Mouse (Mus musculus) layer of hippocampus, postnatal 14 days (tissue): ENCODE data around the gene Tmem14a. TPM values are rescaled to one million over a fixed set of nuclear protein-coding genes. Genes with fewer than 3 reads are reported as not detected.
"Not testable (repeated sequence)": the region's sequence is repeated elsewhere in the genome, so short reads cannot be mapped to it uniquely, and the experiment has no call there.

ENCODE experiments used
- DNase-seq, 2 experiments: peaks; one replicate each; pipeline ENCODE4 v3.0.0; 2021 to 2022; ENCODE audit warnings: low spot score in 2 of 2, mixed read lengths in 1 of 2
- total RNA-seq, 2 experiments: library from RNA; stranded (reverse); gene quantifications; 2 replicates each; pipeline ENCODE4 v1.2.3; 2021

Tmem14a gene
- total RNA-seq, 2 experiments from 2014 or later, result 20.8 to 21.9 TPM

- no peak for DNase-seq
Measured at GRCm38 (mm10) chr1:21252566-21253302, 34.4 kb downstream of the Tmem14a start.

DNA sequence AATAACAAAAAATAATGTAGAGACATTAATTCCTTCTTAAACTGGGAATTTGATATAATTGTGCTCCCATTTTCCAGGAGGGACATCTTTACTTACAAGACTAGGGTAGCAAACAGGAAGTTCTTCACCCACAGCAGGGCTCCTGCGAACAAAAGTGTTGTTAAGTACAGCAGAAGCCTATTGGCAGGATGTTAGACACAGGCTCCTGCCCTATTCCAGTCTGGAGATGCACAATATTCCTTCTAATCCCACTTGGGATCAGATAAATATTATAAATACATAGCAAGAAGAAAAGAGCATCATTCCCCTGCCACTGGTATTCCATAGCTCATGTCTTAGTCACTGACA is 34.9 kb downstream of the Tmem14a start:
- no peak for DNase-seq

GRCm38 (mm10) chr1:21253856-21254255 is 35.5 kb downstream of the Tmem14a start:
- DNase-seq, result no peak

GRCm38 (mm10) chr1:21255625-21256345 is 37.4 kb downstream of the Tmem14a start:
- no peak for DNase-seq

GRCm38 (mm10) chr1:21256391-21256790 is 38.0 kb downstream of the Tmem14a start:
- DNase-seq, result no peak

GRCm38 (mm10) chr1:21256871-21257270 is 38.5 kb downstream of the Tmem14a start:
- no peak for DNase-seq

GRCm38 (mm10) chr1:21259981-21260380 is 41.6 kb downstream of the Tmem14a start:
- DNase-seq, result not testable (repeated sequence)

- DNase-seq, result no peak
Measured at GRCm38 (mm10) chr1:21262401-21262800, 44.0 kb downstream of the Tmem14a start.

DNA sequence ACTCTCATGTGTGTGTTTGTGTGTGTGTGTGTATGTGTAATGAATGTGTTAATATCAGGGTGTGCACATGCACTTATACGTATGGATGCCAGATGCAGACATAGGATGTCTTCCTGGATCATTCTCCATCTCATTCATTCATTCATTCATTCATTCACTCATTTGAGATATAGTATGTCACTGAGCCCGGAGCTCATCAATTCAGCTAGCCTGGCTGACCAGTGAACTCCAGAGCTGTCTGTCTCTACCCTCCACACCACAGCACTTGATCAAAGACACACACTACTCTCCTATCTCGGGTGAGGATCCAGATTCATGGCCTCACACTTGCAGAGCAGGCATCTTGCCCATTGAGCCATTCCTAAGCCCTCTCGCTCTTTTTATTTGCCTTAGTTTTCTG is 45.6 kb downstream of the Tmem14a start:
- no peak for DNase-seq

DNA sequence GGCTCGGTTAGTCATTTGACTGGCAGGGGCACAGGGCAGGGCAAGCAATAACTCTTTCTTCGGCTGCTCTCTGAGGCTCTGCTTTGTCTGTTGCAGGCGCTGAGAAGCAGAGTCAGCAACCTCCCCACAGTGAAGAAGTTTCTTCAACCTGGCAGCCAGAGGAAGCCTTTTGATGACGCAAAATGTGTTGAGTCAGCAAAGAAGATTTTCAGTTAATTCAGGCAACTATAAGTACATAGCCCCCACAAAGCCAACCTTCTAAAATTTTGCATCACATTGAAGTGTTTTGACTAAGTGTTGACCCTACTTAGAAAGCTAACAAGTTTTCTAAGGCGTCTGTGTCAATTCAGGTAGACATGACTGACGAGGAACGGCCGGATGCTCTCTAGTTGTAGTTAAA is 46.4 kb downstream of the Tmem14a start:
- DNase-seq, result no peak

DNA sequence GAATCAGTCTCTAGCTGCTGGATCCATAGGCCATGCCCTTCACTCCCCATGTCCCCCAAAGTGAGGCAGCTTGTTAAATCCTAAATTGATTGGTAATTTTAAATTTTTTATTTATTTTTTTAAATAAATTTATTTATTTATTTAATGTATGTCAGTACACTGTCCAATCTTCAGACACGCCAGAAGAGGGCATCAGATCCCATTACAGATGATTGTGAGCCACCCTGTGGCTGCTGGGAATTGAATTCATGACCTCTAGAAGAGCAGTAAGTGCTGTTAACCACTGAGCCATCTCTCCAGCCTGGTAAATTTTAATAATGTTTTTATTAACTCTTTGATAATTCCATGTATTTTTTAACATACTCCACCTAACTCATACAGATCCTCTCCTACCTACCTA is 48.4 kb downstream of the Tmem14a start:
- DNase-seq, result no peak

DNA sequence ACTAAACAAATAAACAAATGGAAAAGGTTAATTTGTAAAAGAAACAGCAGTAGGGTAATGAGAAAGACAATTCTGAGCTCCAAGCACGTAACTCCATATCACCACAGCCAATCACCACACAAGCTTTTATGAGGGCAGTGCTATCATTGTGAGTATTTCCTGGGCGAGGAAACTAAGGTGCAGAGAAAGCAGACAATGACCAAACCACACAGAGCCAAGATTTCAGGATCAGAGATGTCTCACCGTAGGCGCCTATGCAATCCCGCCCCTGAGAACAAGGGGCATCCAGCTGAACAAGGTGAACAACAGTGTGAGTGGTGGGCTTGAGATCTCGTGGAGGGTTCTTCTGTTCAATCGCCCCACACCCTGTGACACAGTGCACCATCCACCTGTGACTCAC is 49.1 kb downstream of the Tmem14a start:
- DNase-seq, result not testable (repeated sequence)

GRCm38 (mm10) chr1:21271343-21272055 is 53.1 kb downstream of the Tmem14a start:
- peak; percentile 46 to 60 for DNase-seq

DNA sequence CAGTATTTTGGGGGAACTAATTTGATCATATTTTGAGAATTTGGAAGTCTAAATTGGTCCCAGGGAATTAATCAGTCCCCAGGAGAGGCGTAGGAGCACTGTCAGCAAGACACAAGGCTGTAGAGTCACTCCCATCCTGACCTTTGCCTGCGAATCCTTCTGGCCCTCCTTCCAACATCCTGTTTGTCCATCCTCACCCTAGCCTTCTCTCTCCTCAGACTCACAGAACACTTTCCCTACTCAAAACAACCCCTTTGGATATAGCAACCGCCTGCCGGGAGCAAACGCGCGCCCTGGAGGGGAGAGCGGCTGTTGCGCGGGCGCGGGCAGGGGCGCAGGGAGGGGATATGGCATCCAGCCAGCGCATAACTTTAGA is 53.7 kb downstream of the Tmem14a start:
- DNase-seq, result peak; percentile 13 to 16

DNA sequence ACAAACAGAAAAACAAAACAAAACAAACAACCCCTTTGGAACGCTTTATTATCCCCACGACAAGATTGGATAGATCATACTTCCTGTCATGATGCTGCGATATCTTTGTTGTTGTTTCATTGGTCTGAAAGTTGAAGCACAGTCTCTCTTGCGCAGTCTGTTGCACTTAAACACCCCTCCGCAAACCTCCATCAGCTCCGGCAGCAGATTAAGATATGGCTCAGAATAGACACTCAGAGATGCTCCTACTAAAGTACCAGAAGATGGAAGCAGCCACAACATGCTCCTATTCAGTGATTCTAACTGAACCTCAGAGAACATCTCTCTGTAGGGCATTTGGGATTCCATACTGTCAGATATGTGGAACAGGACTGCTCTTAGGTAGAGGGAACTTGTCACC is 54.7 kb downstream of the Tmem14a start:
- no peak for DNase-seq

- DNase-seq, result no peak
Measured at GRCm38 (mm10) chr1:21274437-21275040, 56.2 kb downstream of the Tmem14a start.

- DNase-seq, result not testable (repeated sequence)
Measured at GRCm38 (mm10) chr1:21275366-21275765, 57.0 kb downstream of the Tmem14a start.

- DNase-seq, result not testable (repeated sequence)
Measured at GRCm38 (mm10) chr1:21276158-21276557, 57.8 kb downstream of the Tmem14a start.
